Comparison of ENCODE assay signal across 8 mouse cellular contexts in genomic region chr9:120934821-120935633, GRCm38 (mm10). TPM values are rescaled to one million over a fixed set of nuclear protein-coding genes. Genes with fewer than 3 reads are reported as not detected.
A peak's percentile ranks its signal among the peaks of the same experiment; 100 is the strongest.
DNase-seq lines count a peak whose midpoint lies in the region; ATAC-seq and TF ChIP-seq lines count a peak whose summit lies in the region.

No protein-coding gene starts in this region.

- ATAC-seq in embryonic facial prominence, embryonic 12.5 days (ENCODE audit: insufficient number of reproducible peaks, insufficient read depth, low FRiP score, low TSS enrichment): no peak
- no peak for ATAC-seq in hindbrain, embryonic 15.5 days (ENCODE audit: low FRiP score, low read depth)
- ATAC-seq in liver, postnatal 0 days: no peak

- H3K27ac ChIP-seq in embryonic facial prominence, embryonic 12.5 days: peak overlapping the region; percentile 95
- peak overlapping the region; percentile 94 for H3K27ac ChIP-seq in hindbrain, embryonic 15.5 days (replicated peaks)
- H3K27ac ChIP-seq in liver, postnatal 0 days (ENCODE audit: low read depth): peak overlapping the region; percentile 96

- no peaks in the 10 kb centered on the region for H3K9me3 ChIP-seq in embryonic facial prominence, embryonic 12.5 days
- no peaks in the 10 kb centered on the region for H3K9me3 ChIP-seq in hindbrain, embryonic 15.5 days
- no peaks in the 10 kb centered on the region for H3K9me3 ChIP-seq in liver, postnatal 0 days (ENCODE audit: low read length)

- no peak for TF ChIP-seq EP300 in liver, postnatal 0 days (IDR thresholded peaks at IDR 0.05; ENCODE audit: low read depth)

- peak overlapping the region; percentile 85 for H3K4me3 ChIP-seq in lung, adult 2 months (replicated peaks; ENCODE audit: extremely low read depth, low read depth, low read length)
- H3K4me3 ChIP-seq in embryonic facial prominence, embryonic 12.5 days: peak overlapping the region; percentile 83
- H3K4me3 ChIP-seq in hindbrain, embryonic 15.5 days: peak overlapping the region; percentile 77
- H3K4me3 ChIP-seq in liver, postnatal 0 days (ENCODE audit: low read depth, low read length): peak overlapping the region; percentile 94

- peak overlapping the region; percentile 96 for H3K9ac ChIP-seq in embryonic facial prominence, embryonic 12.5 days
- H3K9ac ChIP-seq in hindbrain, embryonic 15.5 days: peak overlapping the region; percentile 87
- peak overlapping the region; percentile 94 for H3K9ac ChIP-seq in liver, postnatal 0 days (replicated peaks)

- peaks cover 35% of the 10 kb centered on the region for H3K4me1 ChIP-seq in lung, adult 2 months (ENCODE audit: control insufficient read depth, insufficient read depth, low read length)
- H3K4me1 ChIP-seq in embryonic facial prominence, embryonic 12.5 days: peaks cover 43% of the 10 kb centered on the region
- H3K4me1 ChIP-seq in hindbrain, embryonic 15.5 days (replicated peaks): peaks cover 59% of the 10 kb centered on the region
- H3K4me1 ChIP-seq in liver, postnatal 0 days (ENCODE audit: insufficient read depth): peaks cover 46% of the 10 kb centered on the region

- TF ChIP-seq CTCF in lung, adult 2 months (IDR thresholded peaks at IDR 0.05; ENCODE audit: insufficient read depth, low read length): no peak
- no peak for TF ChIP-seq CTCF in liver, postnatal 0 days (IDR thresholded peaks at IDR 0.05; ENCODE audit: low read depth)

- no peak for TF ChIP-seq POLR2A in lung, adult 2 months (IDR thresholded peaks at IDR 0.05; ENCODE audit: borderline replicate concordance, extremely low read depth, low read depth, low read length)

- no peaks in the 10 kb centered on the region for H3K27me3 ChIP-seq in embryonic facial prominence, embryonic 12.5 days
- H3K27me3 ChIP-seq in hindbrain, embryonic 15.5 days: no peaks in the 10 kb centered on the region
- H3K27me3 ChIP-seq in liver, postnatal 0 days (ENCODE audit: insufficient read depth, low read length): no peaks in the 10 kb centered on the region

- under 1% methylated on average over 14 of the region's 14 CpGs for WGBS in lung, adult 2 months
- WGBS in embryonic facial prominence, embryonic 12.5 days: 11% methylated on average over 14 of the region's 14 CpGs
- WGBS in hindbrain, embryonic 15.5 days: 11% methylated on average over 14 of the region's 14 CpGs
- WGBS in liver, postnatal 0 days (ENCODE audit: insufficient replicate concordance): 5% methylated on average over 14 of the region's 14 CpGs

- H3K4me2 ChIP-seq in embryonic facial prominence, embryonic 12.5 days (replicated peaks): peak overlapping the region; percentile 91
- peak overlapping the region; percentile 57 for H3K4me2 ChIP-seq in hindbrain, embryonic 15.5 days
- peak overlapping the region; percentile 90 for H3K4me2 ChIP-seq in liver, postnatal 0 days (ENCODE audit: low read depth, low read length)

- DNase-seq in lung, adult 2 months: no peak
- DNase-seq in lung, adult 18-20 months: no peak
- DNase-seq in liver, postnatal 0 days: no peak
- no peak for DNase-seq in natural killer cell, adult 2 months (ENCODE audit: low spot score in 2 of 2)
- DNase-seq in right cerebral cortex, adult 18-20 months: no peak
- no peak for DNase-seq in spleen, postnatal 14 days (ENCODE audit: low spot score in 2 of 2)

- peaks cover 6% of the 10 kb centered on the region; the same call in 1 of the 2 replicates for H3K36me3 ChIP-seq in embryonic facial prominence, embryonic 12.5 days
- H3K36me3 ChIP-seq in hindbrain, embryonic 15.5 days: no peaks in the 10 kb centered on the region
- H3K36me3 ChIP-seq in liver, postnatal 0 days (replicated peaks; ENCODE audit: insufficient read depth, low read length): peaks cover 5% of the 10 kb centered on the region; the same call in 1 of the 2 replicates

RNA-seq across cellular contexts. Expression of gene Ctnnb1, which starts 6.0 kb away (rescaled TPM):
- 149 and 203 TPM in 2 replicates for polyA plus RNA-seq in lung, adult 2 months (2012; rRNA removed)
- 777 and 801 TPM in 2 replicates for polyA plus RNA-seq in embryonic facial prominence, embryonic 12.5 days (2016; fragmentation: Nextera tagmentation; extraction: Ambion mirVana)
- polyA plus RNA-seq in hindbrain, embryonic 15.5 days (2015; fragmentation: Nextera tagmentation; extraction: Ambion mirVana): 367 and 394 TPM in 2 replicates
- 66.5 and 72.7 TPM in 2 replicates for polyA plus RNA-seq in liver, postnatal 0 days (2015; fragmentation: Nextera tagmentation; extraction: Ambion mirVana)
